Mouse (Mus musculus) liver, postnatal 0 days (tissue): ENCODE measurements at regions not wholly inside any gene's neighbourhood (a gene's known extent, or its start where the extent isn't known, plus 50 kb on each side); places are given as distances from the start of the nearest gene placed in this dataset.

Experiments used
- CTCF ChIP-seq: sonication (generic); IDR thresholded peaks from 2 replicates; pipeline ENCODE4 v1.5.1; 2016; ENCODE audit warnings: antibody characterized with exemption, low read depth
- EP300 ChIP-seq: IDR thresholded peaks from 2 replicates; pipeline ENCODE4 v1.6.1; 2016; ENCODE audit warnings: antibody characterized with exemption, low read depth, mild to moderate bottlenecking

- no peak for TF ChIP-seq EP300
- no peak for TF ChIP-seq CTCF
These were observed 160.6 kb downstream of the Gm19935 start for GRCm38 (mm10) chr8:90656436-90657090.
